Mouse (Mus musculus): ENCODE data around the gene Mrpl51. TPM values are rescaled to one million over a fixed set of nuclear protein-coding genes. Genes with fewer than 3 reads are reported as not detected.

Mrpl51 gene
- polyA plus RNA-seq (2017; shearing (Covaris generic)): 108 TPM

GRCm38 (mm10) chr6:125191332-125192015 lies at the start of gene Mrpl51, which contains the start of gene Ncapd2:
Gene Mrpl51, plus strand, starts transcription at chr6:125191801.
Gene Ncapd2, minus strand, starts transcription at chr6:125191701.

DNA sequence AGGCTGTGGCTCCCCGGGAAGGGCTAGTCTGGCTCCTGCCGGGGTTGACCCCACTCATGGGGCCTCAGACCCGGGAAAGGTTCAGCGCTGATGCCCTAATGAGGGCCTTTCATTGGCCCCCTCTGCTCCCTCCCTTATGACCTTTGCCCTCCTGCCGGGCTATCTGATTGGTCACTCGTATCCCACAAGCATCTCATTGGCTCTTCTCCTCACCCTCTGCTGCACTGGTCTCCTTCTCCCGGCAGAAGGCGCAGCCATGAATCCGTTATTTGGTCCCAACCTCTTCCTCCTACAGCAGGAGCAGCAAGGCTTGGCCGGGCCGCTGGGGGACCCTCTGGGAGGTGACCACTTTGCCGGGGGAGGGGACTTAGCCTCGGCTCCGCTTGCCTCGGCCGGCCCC lies 46.6 kb upstream of the Mrpl51 start, which contains the start of gene Iffo1:
Iffo1 (plus strand) TSS at position 241 of the 400 bp plus-strand sequence.

DNA sequence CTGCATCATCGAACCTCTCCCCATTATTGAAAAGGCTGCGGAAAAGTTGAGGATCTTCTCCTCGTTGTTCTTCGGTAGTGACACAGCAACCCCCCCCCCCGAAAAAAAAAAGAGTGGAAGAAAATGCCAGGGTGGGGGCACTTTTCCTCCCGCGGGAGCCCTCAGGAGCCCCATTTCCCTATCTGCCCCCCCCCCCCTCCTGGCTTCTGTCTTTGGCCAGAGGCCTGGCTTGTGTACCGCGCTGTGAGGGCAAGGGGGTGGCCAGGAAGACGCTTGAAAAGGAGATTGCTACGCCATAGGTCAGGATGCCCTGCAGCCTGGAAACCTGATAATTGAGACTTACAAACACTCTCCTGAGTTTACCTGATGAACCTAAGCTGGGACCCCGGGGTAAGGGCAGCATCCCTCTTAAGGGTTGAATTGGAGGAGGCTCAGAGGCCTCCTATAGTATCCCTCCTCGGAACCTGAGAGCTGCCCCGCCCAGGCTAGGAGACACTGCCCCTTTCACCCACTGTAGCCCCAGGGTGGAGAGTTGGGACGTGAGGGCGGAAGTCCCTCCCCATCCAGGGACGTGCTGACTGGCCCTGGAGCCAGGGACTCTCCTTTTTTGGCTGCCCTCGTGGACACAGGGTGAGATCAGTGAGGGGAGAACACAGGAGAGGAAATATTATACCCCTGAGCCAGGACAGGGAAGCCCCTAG lies 25.4 kb upstream of the Mrpl51 start, which contains the start of gene Gapdh:
Gapdh (minus strand) TSS at position 417 of the 701 bp plus-strand sequence.

GRCm38 (mm10) chr6:125215148-125215954 lies 23.8 kb downstream of the Mrpl51 start, which contains the start of gene Vamp1:
Gene Vamp1, plus strand, starts transcription at chr6:125215551.

DNA sequence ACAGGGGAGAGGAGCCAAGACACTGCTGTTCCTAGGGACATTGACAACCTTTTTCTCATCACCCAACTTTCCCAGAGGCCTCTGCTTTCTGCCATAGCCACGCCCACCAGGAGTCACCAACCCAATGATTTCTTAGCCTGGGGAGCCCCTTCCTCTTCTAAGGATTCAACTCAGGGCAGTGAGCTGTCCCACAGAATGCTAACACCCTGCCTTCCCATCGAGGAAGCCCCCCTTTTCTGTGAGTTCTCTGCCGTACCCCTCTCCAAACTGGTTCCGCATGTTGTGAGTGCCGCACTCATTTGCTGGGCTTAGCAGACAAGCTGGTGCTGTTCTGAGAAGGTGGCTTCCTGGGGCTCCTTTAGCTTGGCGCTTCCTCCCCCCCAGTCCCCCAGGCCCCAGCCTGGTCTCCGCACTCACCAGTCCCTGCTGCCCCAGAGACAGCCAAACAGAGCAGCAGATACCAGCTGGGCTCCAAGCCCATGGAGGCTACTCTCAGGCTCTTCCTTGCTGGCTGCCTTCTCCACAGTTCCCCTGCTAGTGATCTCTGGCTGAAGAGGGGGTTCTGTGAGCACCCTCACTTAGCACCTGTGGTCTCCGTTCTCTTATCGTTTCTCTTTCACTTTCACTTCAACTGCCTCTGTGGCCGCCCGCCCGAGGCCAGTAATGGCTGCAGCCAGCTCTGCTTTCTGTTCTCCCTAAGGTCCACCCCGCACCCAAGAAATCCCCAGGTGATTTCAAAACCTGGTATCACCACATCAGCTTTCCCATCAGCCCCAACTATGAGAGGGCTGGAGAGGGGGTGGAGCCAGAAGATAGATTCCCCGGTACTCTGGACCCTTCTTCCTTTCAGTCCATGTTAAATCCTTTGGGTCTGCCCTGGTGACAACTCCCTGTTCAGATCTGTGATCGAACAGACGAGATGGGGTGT lies 39.8 kb downstream of the Mrpl51 start, which contains the start of gene Tapbpl:
Tapbpl (minus strand) TSS at position 744 of the 928 bp plus-strand sequence.

GRCm38 (mm10) chr6:125236782-125237181 lies 45.2 kb downstream of the Mrpl51 start, which contains the start of gene Cd27:
Gene Cd27, minus strand, starts transcription at chr6:125237010.

Other genes with a start within 250 kb of the Mrpl51 start
- gene Cops7a, start 226.3 kb upstream of the Mrpl51 start, polyA plus RNA-seq (2017; shearing (Covaris generic)): 91.9 TPM
- not detected for gene Pianp, start 195.1 kb upstream of the Mrpl51 start, polyA plus RNA-seq (2017; shearing (Covaris generic))
- gene Zfp384, start 182.7 kb upstream of the Mrpl51 start, polyA plus RNA-seq (2017; shearing (Covaris generic)): 22.4 TPM
- 87.6 TPM for gene Ing4, start 152.0 kb upstream of the Mrpl51 start, polyA plus RNA-seq (2017; shearing (Covaris generic))
- gene Acrbp, start 142.1 kb upstream of the Mrpl51 start, polyA plus RNA-seq (2017; shearing (Covaris generic)): 28.2 TPM
- gene Lpar5, start 123.9 kb upstream of the Mrpl51 start, polyA plus RNA-seq (2017; shearing (Covaris generic)): 18.5 TPM
- gene Chd4, start 95.8 kb upstream of the Mrpl51 start, polyA plus RNA-seq (2017; shearing (Covaris generic)): 81.7 TPM
- 67.0 TPM for gene Nop2, start 59.9 kb upstream of the Mrpl51 start, polyA plus RNA-seq (2017; shearing (Covaris generic))
- 13.0 TPM for gene Iffo1, start 46.6 kb upstream of the Mrpl51 start, polyA plus RNA-seq (2017; shearing (Covaris generic))
- gene Gapdh, start 25.3 kb upstream of the Mrpl51 start, polyA plus RNA-seq (2017; shearing (Covaris generic)): 406 TPM
- gene Ncapd2, start 100 bp upstream of the Mrpl51 start, polyA plus RNA-seq (2017; shearing (Covaris generic)): 30.2 TPM
- 62.0 TPM for gene Vamp1, start 23.8 kb downstream of the Mrpl51 start, polyA plus RNA-seq (2017; shearing (Covaris generic))
- gene Tapbpl, start 40.1 kb downstream of the Mrpl51 start, polyA plus RNA-seq (2017; shearing (Covaris generic)): 139 TPM
- gene Cd27, start 45.2 kb downstream of the Mrpl51 start, polyA plus RNA-seq (2017; shearing (Covaris generic)): 688 TPM
- 1.6 TPM for gene Tuba3a, start 94.2 kb downstream of the Mrpl51 start, polyA plus RNA-seq (2017; shearing (Covaris generic))
- gene Ltbr, start 122.1 kb downstream of the Mrpl51 start, polyA plus RNA-seq (2017; shearing (Covaris generic)): not detected
- gene Scnn1a, start 128.9 kb downstream of the Mrpl51 start, polyA plus RNA-seq (2017; shearing (Covaris generic)): not detected
- 42.9 TPM for gene Tnfrsf1a, start 157.6 kb downstream of the Mrpl51 start, polyA plus RNA-seq (2017; shearing (Covaris generic))
- gene Plekhg6, start 189.0 kb downstream of the Mrpl51 start, polyA plus RNA-seq (2017; shearing (Covaris generic)): 0.09 TPM